11 mouse cellular contexts compared by ENCODE assay signal in the genomic region with DNA sequence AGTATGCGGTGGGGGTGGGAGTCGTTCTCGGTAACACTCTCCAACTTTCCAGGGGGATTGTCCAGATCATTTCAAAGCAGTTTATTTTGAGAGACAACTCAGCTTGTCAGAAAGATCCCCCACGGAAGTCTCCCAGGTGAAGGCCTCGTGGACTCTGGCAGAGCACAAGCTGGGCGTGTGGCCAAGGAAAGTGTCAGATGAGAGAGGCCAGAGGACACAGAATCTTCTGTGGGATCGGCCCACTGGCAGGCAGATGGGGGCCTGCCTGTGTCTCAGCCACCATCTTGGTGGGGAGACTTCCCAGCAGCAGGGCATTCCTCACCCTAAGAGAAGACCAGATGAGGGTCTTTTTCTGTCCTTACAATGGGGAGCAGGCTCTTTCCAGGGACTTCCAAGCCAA.
A peak's percentile ranks its signal among the peaks of the same experiment; 100 is the strongest.
DNase-seq lines count a peak whose midpoint lies in the region; ATAC-seq lines count a peak whose summit lies in the region.
"Had no signal": no experiment of that assay in that cellular context is flagged by ENCODE, and none has a peak within 500 bp of the region (broad histone marks: within the 10 kb centered on the region; RNA-seq: fewer than 3 reads in every experiment).

No protein-coding gene starts in this region.

- H3K9me3 ChIP-seq in kidney, embryonic 16.5 days (ENCODE audit: low read length) = no peaks in the 10 kb centered on the region
- H3K9me3 ChIP-seq: embryonic facial prominence, embryonic 10.5 days; forebrain, embryonic 15.5 days had no signal

- H3K4me3 ChIP-seq in kidney, embryonic 16.5 days (ENCODE audit: low read length) = no peak overlapping the region
- H3K4me3 ChIP-seq: embryonic facial prominence, embryonic 10.5 days; forebrain, embryonic 15.5 days had no signal

- no peak overlapping the region for H3K9ac ChIP-seq in kidney, embryonic 16.5 days (replicated peaks; ENCODE audit: low read length)
- H3K9ac ChIP-seq: forebrain, embryonic 15.5 days had no signal

- H3K4me1 ChIP-seq in kidney, embryonic 16.5 days (ENCODE audit: insufficient read depth, low read length) = no peaks in the 10 kb centered on the region

- H3K4me2 ChIP-seq in kidney, embryonic 16.5 days (replicated peaks; ENCODE audit: low read depth, low read length) = no peak overlapping the region
- H3K4me2 ChIP-seq: forebrain, embryonic 15.5 days had no signal

- intact Hi-C loops in heart, postnatal 36 days (cut with DNase I) = loop anchor here (2.0 to 5.0 kb wide), 2 partner anchors 45 to 57 kb away; no protein-coding TSS in a partner anchor

- H3K36me3 ChIP-seq in kidney, embryonic 16.5 days (ENCODE audit: insufficient read depth, low read length) = no peaks in the 10 kb centered on the region

- no peaks in the 10 kb centered on the region for H3K27me3 ChIP-seq in kidney, embryonic 16.5 days (ENCODE audit: insufficient read depth, low read length)
- H3K27me3 ChIP-seq: forebrain, embryonic 15.5 days had no signal

- peak; percentile 52 for DNase-seq in kidney, adult 11 months
- peak; percentile 71 for DNase-seq in adrenal gland, postnatal 14 days
- DNase-seq in cerebellum, postnatal 36 days = peak; percentile 57 to 66
- peak; percentile 58 to 61 for DNase-seq in heart, postnatal 36 days
- no peak for DNase-seq in layer of hippocampus, postnatal 25 days (ENCODE audit: extremely low spot score in 1 of 2, low spot score in 1 of 2)
- DNase-seq in layer of hippocampus, adult 18-20 months (ENCODE audit: low spot score in 2 of 2) = no peak
- DNase-seq in spleen, postnatal 4 days (ENCODE audit: low spot score in 2 of 2) = no peak

- no peak for ATAC-seq in kidney, embryonic 16.5 days (ENCODE audit: low FRiP score, low TSS enrichment)
- ATAC-seq: forebrain, embryonic 15.5 days had no signal

- WGBS in kidney, embryonic 16.5 days = 63% methylated on average over 7 of the region's 7 CpGs

- no peak overlapping the region for H3K27ac ChIP-seq in kidney, embryonic 16.5 days (ENCODE audit: low read length)
- H3K27ac ChIP-seq: embryonic facial prominence, embryonic 10.5 days; forebrain, embryonic 15.5 days; macrophage had no signal

Comparison
In these comparisons a context has a peak if more than half of its experiments do, and no peak if none do; other contexts are left out.
1. DNase-seq: peak in kidney, adult 11 months (single experiment), adrenal gland, postnatal 14 days (single experiment), cerebellum, postnatal 36 days (2 of 2) and heart, postnatal 36 days (2 of 2); none in layer of hippocampus, postnatal 25 days (0 of 2), layer of hippocampus, adult 18-20 months (0 of 2) and spleen, postnatal 4 days (0 of 2).